Mouse (Mus musculus): ENCODE data around the gene Ptprq.
A peak's percentile ranks its signal among the peaks of the same experiment; 100 is the strongest.

GRCm38 (mm10) chr10:107747566-107747965, 27.7 kb upstream of the Ptprq start:
- TF ChIP-seq POLR2A (IDR thresholded peaks at IDR 0.05; ENCODE audit: extremely low read depth, insufficient read depth, low read length) (no peak), CTCF (IDR thresholded peaks at IDR 0.05; ENCODE audit: extremely low read depth, insufficient read depth, low read length) (peak; percentile 24; the same call in 1 of the 2 replicates)
